Mouse (Mus musculus) cortical plate, adult 2 months (tissue): ENCODE data around the gene Olfr644.

Experiments
- CTCF ChIP-seq: fragments of 200-500 bp; IDR thresholded peaks from 2 replicates; pipeline ENCODE4 v1.5.1; 2011; ENCODE audit warnings: mild to moderate bottlenecking, control low read depth, low read length; ENCODE audit not compliant: insufficient read depth; ENCODE audit errors: extremely low read depth
- POLR2A ChIP-seq: fragments of 200-500 bp; IDR thresholded peaks from 2 replicates; pipeline ENCODE4 v1.6.1; 2011; ENCODE audit warnings: mild to moderate bottlenecking, low read length, control low read depth; ENCODE audit not compliant: insufficient read depth; ENCODE audit errors: extremely low read depth

GRCm38 (mm10) chr7:104059215-104059614, 12.5 kb downstream of the Olfr644 start:
- TF ChIP-seq CTCF (no peak), POLR2A (no peak)
